Mouse (Mus musculus) stomach, postnatal 0 days (tissue): ENCODE results near the gene Mgat4b.

ENCODE experiments used
- CTCF ChIP-seq: IDR thresholded peaks from 2 replicates; pipeline ENCODE4 v1.5.1; 2016; ENCODE audit warnings: antibody characterized with exemption, low read depth, mild to moderate bottlenecking, moderate library complexity
- EP300 ChIP-seq: optimal IDR thresholded peaks from 2 replicates; pipeline ENCODE3; 2016; ENCODE audit warnings: antibody characterized with exemption

DNA sequence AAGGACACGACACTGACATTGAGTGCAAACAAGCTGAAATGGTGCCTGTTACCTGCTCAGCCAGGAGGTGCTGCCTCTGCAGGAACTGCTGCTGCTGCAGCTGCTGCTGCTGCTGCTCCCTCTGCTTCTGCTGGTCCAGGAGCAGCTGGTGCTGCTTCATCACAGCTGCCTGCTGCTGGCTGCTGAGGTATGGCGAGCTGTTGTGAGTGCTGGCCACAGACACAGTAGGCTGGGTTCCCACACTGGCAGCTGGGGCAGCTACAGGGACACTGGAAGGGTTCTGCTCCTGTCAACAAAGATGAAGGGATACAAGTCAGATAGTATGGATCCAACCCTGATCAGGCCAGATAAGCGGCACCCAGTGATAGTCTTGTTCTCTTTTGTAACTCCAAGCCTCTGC lies 52.5 kb downstream of the Mgat4b start:
- TF ChIP-seq CTCF, result no peak
- no peak for TF ChIP-seq EP300
